Mouse (Mus musculus): ENCODE measurements around the gene Nanp.

The Nanp gene

GRCm38 (mm10) chr2:151039232-151039695 lies at the start of gene Nanp, which contains the start of gene Ninl:
Nanp (minus strand) TSS chr2:151039398.
Ninl (minus strand) TSS chr2:151039382.
- peak; percentile 97 for DNase-seq (ENCODE audit: low spot score)

GRCm38 (mm10) chr2:151056637-151057036 lies 17.4 kb upstream of the Nanp start:
- DNase-seq (ENCODE audit: low spot score), result no peak

- no peak for DNase-seq (ENCODE audit: low spot score)
Measured at GRCm38 (mm10) chr2:151040411-151040810, 1.2 kb upstream of the Nanp start.

DNA sequence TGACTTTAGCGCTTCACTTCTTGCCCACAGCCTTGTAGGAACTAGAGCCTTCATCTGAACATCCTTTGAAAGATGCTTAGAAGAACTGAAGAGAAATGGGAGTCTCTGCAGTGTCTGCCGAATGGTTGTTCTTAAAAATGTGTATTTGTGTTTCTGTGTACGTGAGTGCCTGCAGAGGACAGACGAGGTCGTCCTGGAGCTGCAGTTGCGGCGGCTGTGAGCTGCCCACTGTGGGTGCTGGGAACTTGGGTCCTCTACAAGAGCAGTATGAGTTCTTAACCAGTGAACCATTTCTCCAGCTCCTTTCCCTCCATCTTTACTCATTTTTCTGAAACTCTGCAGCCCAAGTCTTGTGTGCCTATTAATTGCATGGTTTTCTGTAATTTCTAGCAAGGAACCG lies 528 bp upstream of the Nanp start:
- no peak for DNase-seq (ENCODE audit: low spot score)

- peak; percentile 36 for DNase-seq (ENCODE audit: low spot score)
Measured at GRCm38 (mm10) chr2:151038811-151039222, 381 bp downstream of the Nanp start.

DNA sequence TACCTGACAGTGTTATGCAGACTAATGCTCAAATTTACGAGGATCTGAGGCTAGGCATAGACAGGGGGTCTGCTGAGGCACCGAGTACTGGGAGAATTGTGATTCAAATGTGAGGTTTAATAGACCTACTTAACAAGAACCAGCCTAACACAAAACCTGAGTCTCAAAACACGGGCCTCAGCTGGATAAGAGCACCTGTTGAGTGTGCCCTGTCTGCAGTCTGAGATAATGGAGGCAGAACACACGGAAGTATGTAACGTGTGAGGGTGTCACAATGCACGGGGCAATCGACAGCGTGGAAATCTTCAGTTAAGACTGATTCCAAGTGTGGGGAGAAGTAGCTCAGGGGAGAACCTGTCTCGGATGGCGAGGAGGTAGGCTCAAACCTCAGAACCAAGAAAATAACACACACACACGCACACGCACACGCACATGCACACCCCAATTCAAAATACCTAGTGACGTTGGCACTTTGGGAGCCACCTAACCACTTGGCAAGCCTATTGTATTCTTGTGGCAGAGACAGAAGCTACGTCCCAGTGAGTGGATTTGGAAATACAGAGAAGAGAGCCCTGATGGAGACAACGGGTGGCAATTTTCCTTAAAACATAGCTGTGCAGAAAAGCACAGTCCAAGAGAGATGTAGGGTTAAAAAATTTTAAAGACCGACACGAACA lies 1.2 kb downstream of the Nanp start:
- no peak for DNase-seq (ENCODE audit: low spot score)

DNA sequence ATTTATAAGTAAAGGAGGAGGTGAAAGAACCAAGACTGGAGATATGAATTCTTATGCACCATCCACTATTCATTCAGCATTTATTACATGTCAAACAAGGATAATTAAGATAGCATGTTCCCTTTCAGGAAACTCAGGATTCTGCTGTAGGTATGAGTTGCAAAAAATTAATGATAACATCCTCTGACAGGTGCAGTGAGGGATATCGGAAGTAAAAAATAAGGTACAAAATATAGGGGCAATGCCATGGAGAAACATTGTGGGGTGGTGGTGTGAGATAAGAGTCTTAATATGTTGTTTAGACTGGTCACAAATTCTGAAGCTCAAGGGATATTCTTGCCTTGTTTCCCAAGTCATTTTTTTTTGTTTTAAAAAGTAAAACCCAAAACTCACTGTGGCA lies 1.9 kb downstream of the Nanp start:
- no peak for DNase-seq (ENCODE audit: low spot score)

GRCm38 (mm10) chr2:151036721-151037120 lies 2.5 kb downstream of the Nanp start:
- no peak for DNase-seq (ENCODE audit: low spot score)

DNA sequence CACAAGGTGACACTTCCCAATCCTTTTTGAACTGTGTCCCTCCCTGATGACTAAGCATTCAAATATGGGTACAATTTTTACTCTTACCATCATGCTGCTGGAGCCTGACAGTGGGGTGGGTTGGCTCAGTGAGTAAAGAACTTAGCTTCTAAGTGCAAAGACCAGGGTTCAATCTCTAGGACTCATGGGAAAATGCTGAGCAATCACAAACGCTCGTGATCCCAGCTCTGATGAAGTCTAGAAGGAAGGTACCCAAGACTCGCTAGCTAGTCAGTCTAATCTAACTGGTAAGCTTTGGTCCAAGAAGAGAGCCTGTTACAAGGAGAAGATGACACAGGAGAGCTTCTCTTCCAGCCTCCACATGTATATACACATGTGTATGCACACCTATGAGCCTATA lies 4.8 kb downstream of the Nanp start:
- DNase-seq (ENCODE audit: low spot score), result no peak

GRCm38 (mm10) chr2:151021158-151021557 lies 18.0 kb downstream of the Nanp start:
- DNase-seq (ENCODE audit: low spot score), result no peak

- DNase-seq (ENCODE audit: low spot score), result no peak
Measured at GRCm38 (mm10) chr2:151015316-151015715, 23.9 kb downstream of the Nanp start.

- DNase-seq (ENCODE audit: low spot score), result no peak
Measured at GRCm38 (mm10) chr2:151011273-151011672, 27.9 kb downstream of the Nanp start.

DNA sequence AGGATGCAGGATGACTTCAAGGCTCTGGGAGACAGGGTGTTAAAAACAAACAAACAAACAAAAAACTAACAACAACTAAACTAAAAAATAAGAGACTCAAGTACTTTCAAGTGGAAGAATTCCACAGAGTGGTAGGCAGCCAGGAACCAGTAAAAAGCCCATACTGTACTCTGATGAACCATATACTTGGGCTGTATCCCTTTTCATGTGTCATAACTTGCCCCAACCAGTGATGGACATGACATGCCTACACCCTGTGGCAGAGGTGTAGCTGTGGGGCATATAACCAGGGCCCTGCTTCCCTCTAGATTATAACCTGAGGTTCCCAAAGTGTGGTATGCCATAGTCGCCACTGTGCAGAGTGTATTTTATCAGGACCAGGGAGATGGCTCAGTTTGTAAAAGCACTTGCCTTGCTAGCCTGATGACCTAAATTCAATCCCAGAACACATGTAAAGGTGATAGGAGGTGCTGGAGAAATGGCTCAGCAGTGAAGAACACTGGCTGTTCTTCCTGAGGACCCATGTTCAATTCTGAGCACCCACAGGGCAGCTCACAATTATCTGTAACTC lies 29.6 kb downstream of the Nanp start:
- no peak for DNase-seq (ENCODE audit: low spot score)

DNA sequence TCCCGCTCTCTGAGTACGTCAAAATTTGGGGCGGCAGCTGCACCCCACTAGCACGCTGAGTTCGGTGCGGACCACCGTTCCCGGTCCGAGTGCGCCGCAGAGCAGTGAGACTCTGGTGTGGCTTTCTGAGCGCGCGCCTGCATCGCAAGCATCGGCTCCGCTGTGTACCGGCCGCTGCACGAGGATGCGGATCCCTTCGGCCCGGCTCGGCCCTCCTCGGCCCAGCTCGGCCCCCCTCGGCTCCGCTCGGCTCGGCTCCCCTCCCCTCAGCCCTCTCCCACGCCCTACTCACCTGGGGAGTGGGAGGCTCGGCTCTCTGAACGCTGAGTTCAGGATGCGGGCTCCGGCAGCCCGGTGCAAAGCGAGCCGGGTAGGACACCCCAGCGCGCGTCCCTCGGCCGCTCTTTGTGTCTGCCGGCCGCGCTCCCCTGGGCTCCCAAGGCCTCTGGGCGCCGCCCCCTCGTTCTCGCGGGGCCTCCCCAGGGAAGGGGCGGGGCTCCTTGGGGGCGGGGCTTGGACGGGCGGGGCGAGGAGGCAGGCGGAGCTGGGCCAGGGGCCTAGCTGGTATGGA lies 30.2 kb downstream of the Nanp start:
- peak; percentile 79 for DNase-seq (ENCODE audit: low spot score)

DNA sequence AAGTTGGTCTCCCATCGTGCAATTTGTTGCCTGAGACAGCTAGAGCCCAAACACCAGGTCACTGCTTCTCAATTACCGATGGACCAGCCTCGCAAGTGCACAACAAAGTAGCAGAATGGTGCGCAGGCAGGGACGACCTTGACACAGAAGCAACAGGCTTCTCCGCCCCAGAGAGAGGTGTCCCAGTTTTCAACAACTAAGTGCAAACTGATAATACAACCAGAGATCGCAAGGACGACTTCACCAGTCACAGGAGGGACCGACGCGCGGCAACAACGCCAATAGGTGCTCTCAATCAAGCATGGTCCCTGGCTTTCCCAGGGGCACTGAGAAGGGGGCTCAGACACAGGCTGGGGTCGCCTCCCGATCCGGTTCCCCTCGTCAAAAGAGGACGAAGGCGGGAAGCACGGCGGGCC lies 30.7 kb downstream of the Nanp start:
- peak; percentile 44 for DNase-seq (ENCODE audit: low spot score)

GRCm38 (mm10) chr2:151008006-151008405 lies 31.2 kb downstream of the Nanp start:
- DNase-seq (ENCODE audit: low spot score), result no peak

DNA sequence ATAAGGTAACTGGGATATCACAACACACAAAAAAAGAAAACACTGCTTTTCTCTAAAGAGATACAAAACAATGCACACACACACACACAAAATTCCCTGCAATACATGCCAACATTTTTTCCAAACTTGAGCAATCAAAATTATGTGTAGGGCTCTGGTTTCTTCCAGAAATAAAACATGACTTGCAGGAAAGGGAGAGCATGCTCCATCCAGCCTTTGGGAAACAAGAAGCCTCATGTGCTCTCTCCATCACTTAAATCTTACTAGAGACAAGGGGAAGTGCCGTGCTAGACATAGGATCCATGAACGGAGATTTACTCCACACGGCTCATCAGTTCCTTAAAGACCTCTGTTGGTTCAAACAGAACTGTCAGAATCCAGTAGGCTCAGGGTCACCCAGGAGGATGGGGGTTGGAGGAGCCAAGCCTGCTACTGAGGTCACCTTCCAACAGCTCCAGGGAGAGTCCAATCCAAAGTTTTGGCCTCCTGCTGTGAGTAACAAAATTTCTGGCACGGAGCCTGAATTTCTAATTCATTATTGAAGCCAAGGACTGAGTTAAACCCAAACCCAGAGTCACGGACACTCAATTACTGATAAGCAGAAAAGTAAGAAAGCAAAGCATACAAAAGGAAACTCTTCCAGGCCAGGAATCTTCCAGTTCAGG lies 32.8 kb downstream of the Nanp start:
- no peak for DNase-seq (ENCODE audit: low spot score)

GRCm38 (mm10) chr2:151004390-151004789 lies 34.8 kb downstream of the Nanp start:
- no peak for DNase-seq (ENCODE audit: low spot score)

DNA sequence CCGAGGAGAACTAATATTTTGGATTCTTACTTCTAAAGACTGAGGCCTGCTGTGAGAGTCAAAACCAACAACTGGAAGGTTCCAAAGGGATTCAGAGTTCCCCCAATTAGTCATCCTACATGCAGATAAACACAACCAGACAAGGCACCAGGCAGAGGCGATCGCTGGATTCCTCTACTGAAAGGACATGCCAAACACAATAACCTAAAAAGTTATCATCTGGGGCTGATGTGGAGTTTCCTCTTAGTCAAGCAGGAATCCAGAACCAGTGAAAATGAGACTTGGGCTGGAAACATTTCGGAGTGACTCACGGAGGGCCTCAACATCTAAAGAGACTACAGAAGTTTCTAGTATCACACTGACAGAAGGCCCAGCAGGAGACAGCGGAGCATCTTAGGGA lies 35.4 kb downstream of the Nanp start:
- DNase-seq (ENCODE audit: low spot score), result no peak

GRCm38 (mm10) chr2:151001619-151002175 lies 37.5 kb downstream of the Nanp start:
- DNase-seq (ENCODE audit: low spot score), result no peak

DNA sequence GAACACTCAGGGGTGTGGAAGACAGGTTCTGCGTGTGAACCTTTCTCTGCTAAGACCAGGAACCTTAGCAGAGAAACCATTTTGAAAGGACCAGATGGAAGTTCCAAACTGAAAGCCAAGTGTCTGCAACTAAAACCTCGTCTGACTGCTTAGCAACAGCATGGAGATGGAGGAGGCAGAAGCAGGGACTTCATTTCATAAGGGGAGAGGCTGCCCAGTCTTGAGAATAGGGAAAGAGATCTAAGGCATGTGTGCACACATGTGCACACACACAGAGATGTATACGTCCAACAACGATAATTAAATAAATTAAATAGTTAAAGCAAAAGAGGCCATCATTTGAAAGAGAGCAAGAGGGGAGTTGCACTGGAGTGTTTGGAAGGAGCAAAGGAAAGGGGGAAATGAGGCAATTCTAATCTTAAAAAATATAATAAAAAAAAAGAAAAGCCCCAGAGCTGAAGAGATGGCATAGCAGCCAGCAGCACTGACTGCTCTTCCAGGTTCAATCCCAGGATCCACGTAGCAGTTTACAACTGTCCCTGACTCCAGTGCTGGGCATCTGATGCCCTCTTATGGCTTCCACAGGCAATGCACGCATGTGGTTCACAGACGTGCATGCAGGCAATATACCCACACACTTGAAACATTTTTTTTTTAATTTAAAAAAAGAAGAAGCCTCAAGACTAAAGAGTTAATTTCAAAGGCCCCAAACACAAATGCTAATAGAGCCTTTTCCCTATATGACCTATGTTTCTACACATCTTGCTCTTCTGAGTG lies 38.6 kb downstream of the Nanp start:
- DNase-seq (ENCODE audit: low spot score), result peak; percentile 77

GRCm38 (mm10) chr2:150999021-150999420 lies 40.2 kb downstream of the Nanp start:
- DNase-seq (ENCODE audit: low spot score), result peak; percentile 71
